Mouse (Mus musculus) thymus, postnatal 0 days (tissue): ENCODE measurements around the gene Tspyl3. TPM values are rescaled to one million over a fixed set of nuclear protein-coding genes. Genes with fewer than 3 reads are reported as not detected.

Source experiments
- DNase-seq: peaks from one replicate; pipeline ENCODE4 v3.0.0-alpha.2; 2015; ENCODE audit warnings: low spot score
- polyA plus RNA-seq: library from polyadenylated mRNA; unstranded; fragments of >200 nt; fragmentation: Nextera tagmentation; extraction: Ambion mirVana; gene quantifications from 2 replicates; pipeline ENCODE4 v1.2.1, GENCODE M21; 2015

The Tspyl3 gene
- polyA plus RNA-seq, 1 experiment from 2014 or later = 24.0 TPM

- no peak for DNase-seq
Observed at GRCm38 (mm10) chr2:153177188-153177587, 48.1 kb downstream of the Tspyl3 start.

GRCm38 (mm10) chr2:153175995-153176570 lies 49.2 kb downstream of the Tspyl3 start:
- DNase-seq = no peak

Other genes with a start within 250 kb of the Tspyl3 start
- 166 and 168 TPM in 2 replicates for gene Pdrg1, start 210.0 kb downstream of the Tspyl3 start, polyA plus RNA-seq
- 0.06 TPM in 1 of 2 replicates, not detected in the other for gene Xkr7, start 193.6 kb downstream of the Tspyl3 start, polyA plus RNA-seq
- gene Ccm2l, start 159.5 kb downstream of the Tspyl3 start, polyA plus RNA-seq = 0.33 and 0.77 TPM in 2 replicates
- 5.8 and 7.3 TPM in 2 replicates for gene Hck, start 117.0 kb downstream of the Tspyl3 start, polyA plus RNA-seq
- 32.4 and 34.9 TPM in 2 replicates for gene Tm9sf4, start 64.1 kb downstream of the Tspyl3 start, polyA plus RNA-seq
- gene Plagl2, start 16.0 kb upstream of the Tspyl3 start, polyA plus RNA-seq = 12.1 and 14.5 TPM in 2 replicates
- gene Pofut1, start 16.1 kb upstream of the Tspyl3 start, polyA plus RNA-seq = 2.7 and 4.6 TPM in 2 replicates
- 6.5 and 7.3 TPM in 2 replicates for gene Kif3b, start 66.0 kb upstream of the Tspyl3 start, polyA plus RNA-seq
- gene Asxl1, start 120.4 kb upstream of the Tspyl3 start, polyA plus RNA-seq = 13.3 and 15.6 TPM in 2 replicates